Mouse (Mus musculus): Measurements from ENCODE around the gene Fgd2.
"Not testable (repeated sequence)": the region's sequence is repeated elsewhere in the genome, so short reads cannot be mapped to it uniquely, and the experiment has no call there.

The Fgd2 gene

GRCm38 (mm10) chr17:29360761-29361221 lies at the start of gene Fgd2:
Gene Fgd2 (plus strand): TSS chr17:29360914.
- DNase-seq (ENCODE audit: low spot score in 2 of 2): no peak

- DNase-seq (ENCODE audit: low spot score in 2 of 2): peak; percentile 26 to 44
Observed at GRCm38 (mm10) chr17:29311602-29312001, 49.1 kb upstream of the Fgd2 start.

- DNase-seq (ENCODE audit: low spot score in 2 of 2): no peak
Observed at GRCm38 (mm10) chr17:29312082-29312481, 48.6 kb upstream of the Fgd2 start.

- DNase-seq (ENCODE audit: low spot score in 2 of 2): no peak
Observed at GRCm38 (mm10) chr17:29313300-29313699, 47.4 kb upstream of the Fgd2 start.

GRCm38 (mm10) chr17:29315672-29316465 lies 44.8 kb upstream of the Fgd2 start:
- no peak for DNase-seq (ENCODE audit: low spot score in 2 of 2)

GRCm38 (mm10) chr17:29316891-29317290 lies 43.8 kb upstream of the Fgd2 start:
- no peak for DNase-seq (ENCODE audit: low spot score in 2 of 2)

GRCm38 (mm10) chr17:29317380-29317779 lies 43.3 kb upstream of the Fgd2 start, which contains the start of gene Pi16:
Gene Pi16 (plus strand): TSS chr17:29317680.
- DNase-seq (ENCODE audit: low spot score in 2 of 2): not testable (repeated sequence)

GRCm38 (mm10) chr17:29318731-29319250 lies 41.9 kb upstream of the Fgd2 start:
- DNase-seq (ENCODE audit: low spot score in 2 of 2): no peak

- DNase-seq (ENCODE audit: low spot score in 2 of 2): no peak
Observed at GRCm38 (mm10) chr17:29319476-29319875, 41.2 kb upstream of the Fgd2 start.

GRCm38 (mm10) chr17:29319881-29320639 lies 40.7 kb upstream of the Fgd2 start:
- no peak for DNase-seq (ENCODE audit: low spot score in 2 of 2)

GRCm38 (mm10) chr17:29321765-29322602 lies 38.7 kb upstream of the Fgd2 start:
- DNase-seq (ENCODE audit: low spot score in 2 of 2): no peak

GRCm38 (mm10) chr17:29322603-29322962 lies 38.1 kb upstream of the Fgd2 start:
- no peak for DNase-seq (ENCODE audit: low spot score in 2 of 2)

- DNase-seq (ENCODE audit: low spot score in 2 of 2): no peak
Observed at GRCm38 (mm10) chr17:29323625-29324024, 37.1 kb upstream of the Fgd2 start.

GRCm38 (mm10) chr17:29325831-29326230 lies 34.9 kb upstream of the Fgd2 start:
- no peak for DNase-seq (ENCODE audit: low spot score in 2 of 2)

GRCm38 (mm10) chr17:29326531-29327529 lies 33.9 kb upstream of the Fgd2 start:
- peak in 1 of 2 experiments; percentile 47 for DNase-seq (ENCODE audit: low spot score in 2 of 2)

- no peak for DNase-seq (ENCODE audit: low spot score in 2 of 2)
Observed at GRCm38 (mm10) chr17:29327691-29328090, 33.0 kb upstream of the Fgd2 start.

GRCm38 (mm10) chr17:29330221-29330620 lies 30.5 kb upstream of the Fgd2 start:
- DNase-seq (ENCODE audit: low spot score in 2 of 2): no peak

GRCm38 (mm10) chr17:29330671-29331410 lies 29.9 kb upstream of the Fgd2 start:
- no peak for DNase-seq (ENCODE audit: low spot score in 2 of 2)

- DNase-seq (ENCODE audit: low spot score in 2 of 2): no peak
Observed at GRCm38 (mm10) chr17:29332186-29332685, 28.5 kb upstream of the Fgd2 start.

Measured in right cerebral cortex, adult 2 months (tissue).